Mouse (Mus musculus) urinary bladder, adult 2 months (tissue): ENCODE data around the gene Tmsb15a. TPM values are rescaled to one million over a fixed set of nuclear protein-coding genes. Genes with fewer than 3 reads are reported as not detected.
"Not testable (repeated sequence)": the region's sequence is repeated elsewhere in the genome, so short reads cannot be mapped to it uniquely, and the experiment has no call there.

Experiments used
- DNase-seq: peaks from one replicate; pipeline ENCODE4 v3.0.0; 2022; ENCODE audit warnings: low spot score
- polyA plus RNA-seq: library from polyadenylated mRNA; depleted of rRNA; stranded (reverse); fragments of >200 nt; gene quantifications from 2 replicates; pipeline ENCODE4 v1.2.3, GENCODE M21; 2012; rRNA removed

Gene Tmsb15a
- polyA plus RNA-seq: not detected in 2 replicates

- no peak for DNase-seq
These were observed at the start of gene Tmsb15a for GRCm38 (mm10) chrX:135725161-135725560. Gene Tmsb15a (minus strand): TSS chrX:135725261.

- DNase-seq: no peak
These were observed 43.5 kb upstream of the Tmsb15a start for GRCm38 (mm10) chrX:135768565-135768964.

- no peak for DNase-seq
These were observed 43.0 kb upstream of the Tmsb15a start for GRCm38 (mm10) chrX:135768043-135768548.

- no peak for DNase-seq
These were observed 36.6 kb upstream of the Tmsb15a start for GRCm38 (mm10) chrX:135761707-135762106.

- peak; percentile 42 for DNase-seq
These were observed 27.8 kb upstream of the Tmsb15a start for GRCm38 (mm10) chrX:135752832-135753231.

- DNase-seq: not testable (repeated sequence)
These were observed 20.3 kb upstream of the Tmsb15a start for GRCm38 (mm10) chrX:135745376-135745775.

GRCm38 (mm10) chrX:135743056-135743355 lies 17.9 kb upstream of the Tmsb15a start:
- no peak for DNase-seq

GRCm38 (mm10) chrX:135742304-135743055 lies 17.4 kb upstream of the Tmsb15a start, which contains the start of the genes Armcx5 and Gprasp1:
Gene Armcx5 (plus strand): TSS chrX:135742733.
Gene Gprasp1 (plus strand): TSS chrX:135742733.
- peak; percentile 59 for DNase-seq

GRCm38 (mm10) chrX:135738730-135739520 lies 13.9 kb upstream of the Tmsb15a start:
- DNase-seq: no peak

GRCm38 (mm10) chrX:135712845-135713244 lies 12.2 kb downstream of the Tmsb15a start:
- DNase-seq: no peak

GRCm38 (mm10) chrX:135704349-135704748 lies 20.7 kb downstream of the Tmsb15a start:
- no peak for DNase-seq

GRCm38 (mm10) chrX:135703111-135703510 lies 21.9 kb downstream of the Tmsb15a start:
- DNase-seq: no peak

GRCm38 (mm10) chrX:135693633-135694032 lies 31.4 kb downstream of the Tmsb15a start, which contains the start of gene Tcp11x2:
Gene Tcp11x2 (minus strand): TSS chrX:135693790.
- DNase-seq: no peak

GRCm38 (mm10) chrX:135687802-135688201 lies 37.3 kb downstream of the Tmsb15a start:
- no peak for DNase-seq

GRCm38 (mm10) chrX:135681858-135682257 lies 43.2 kb downstream of the Tmsb15a start:
- DNase-seq: no peak

Other genes starting within 250 kb of the Tmsb15a start
- gene AV320801, start 230.7 kb downstream of the Tmsb15a start, polyA plus RNA-seq: not detected in 2 replicates
- 0.22 and 0.34 TPM in 2 replicates for gene Nxf7, start 126.5 kb downstream of the Tmsb15a start, polyA plus RNA-seq
- not detected in 2 replicates for gene Prame, start 97.6 kb downstream of the Tmsb15a start, polyA plus RNA-seq
- gene Tcp11x2, start 31.5 kb downstream of the Tmsb15a start, polyA plus RNA-seq: not detected in 2 replicates
- gene Armcx5, start 17.5 kb upstream of the Tmsb15a start, polyA plus RNA-seq: 8.1 and 8.6 TPM in 2 replicates
- gene Gprasp1, start 17.5 kb upstream of the Tmsb15a start, polyA plus RNA-seq: 25.0 and 26.2 TPM in 2 replicates
- gene Bhlhb9, start 72.3 kb upstream of the Tmsb15a start, polyA plus RNA-seq: 13.4 and 14.1 TPM in 2 replicates
- gene Gprasp2, start 113.8 kb upstream of the Tmsb15a start, polyA plus RNA-seq: 6.3 and 7.6 TPM in 2 replicates